Mouse (Mus musculus) cortical plate, adult 2 months (tissue): ENCODE measurements around the gene Zpbp.

Experiments
- CTCF ChIP-seq: fragments of 200-500 bp; IDR thresholded peaks from 2 replicates; pipeline ENCODE4 v1.5.1; 2011; ENCODE audit warnings: mild to moderate bottlenecking, control low read depth, low read length; ENCODE audit not compliant: insufficient read depth; ENCODE audit errors: extremely low read depth
- POLR2A ChIP-seq: fragments of 200-500 bp; IDR thresholded peaks from 2 replicates; pipeline ENCODE4 v1.6.1; 2011; ENCODE audit warnings: mild to moderate bottlenecking, low read length, control low read depth; ENCODE audit not compliant: insufficient read depth; ENCODE audit errors: extremely low read depth

DNA sequence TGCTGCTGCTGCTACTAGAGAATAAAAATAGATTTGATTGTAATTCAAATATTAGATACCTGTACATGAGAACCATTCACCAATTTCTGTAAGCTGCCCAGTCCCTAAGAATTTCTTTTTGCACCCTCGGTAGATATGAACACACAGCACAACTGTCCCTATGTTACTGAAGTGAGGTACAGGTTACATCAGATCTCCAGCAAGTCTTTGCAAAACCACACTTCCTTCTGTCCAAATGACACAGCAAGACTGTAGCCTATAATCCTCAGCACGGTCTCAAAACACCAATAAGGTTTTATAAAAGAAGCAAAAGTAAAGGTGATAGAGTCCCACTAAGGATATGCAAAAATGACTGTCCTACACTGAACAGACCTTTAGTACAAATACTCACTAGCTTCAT is 44.9 kb downstream of the Zpbp start:
- TF ChIP-seq CTCF: no peak
- no peak for TF ChIP-seq POLR2A
